Mouse (Mus musculus) splenic B cell, adult 2 months (primary cell): ENCODE results near the gene Ano1.

ENCODE experiments used
- DNase-seq: peaks from one replicate; pipeline ENCODE4 v3.0.0-alpha.2; 2011; ENCODE audit warnings: low read depth, low spot score
- H3K27me3 ChIP-seq: 2 replicates; pipeline ENCODE4 v1.6.1; 2012; ENCODE audit warnings: mild to moderate bottlenecking, low read length, moderate library complexity, mixed read lengths; ENCODE audit not compliant: control insufficient read depth, poor library complexity, insufficient read depth, severe bottlenecking
- H3K36me3 ChIP-seq: 2 replicates; pipeline ENCODE4 v1.6.1; 2012; ENCODE audit warnings: mild to moderate bottlenecking, low read length, moderate library complexity, mixed read lengths; ENCODE audit not compliant: control insufficient read depth, poor library complexity, insufficient read depth, severe bottlenecking

The Ano1 gene

GRCm38 (mm10) chr7:144577876-144578275, 173.9 kb downstream of the Ano1 start:
- no peaks in the 10 kb centered on the region for H3K27me3 ChIP-seq
- no peak for DNase-seq
- no peaks in the 10 kb centered on the region; the same call in 1 of the 2 replicates for H3K36me3 ChIP-seq

GRCm38 (mm10) chr7:144572234-144572633, 179.5 kb downstream of the Ano1 start:
- Histone ChIP-seq H3K36me3 (no peaks in the 10 kb centered on the region), H3K27me3 (no peaks in the 10 kb centered on the region)
- DNase-seq, result no peak

GRCm38 (mm10) chr7:144571598-144571997, 180.2 kb downstream of the Ano1 start:
- DNase-seq, result no peak
- no peaks in the 10 kb centered on the region for H3K27me3 ChIP-seq
- no peaks in the 10 kb centered on the region for H3K36me3 ChIP-seq

- Histone ChIP-seq H3K36me3 (no peaks in the 10 kb centered on the region), H3K27me3 (no peaks in the 10 kb centered on the region)
- no peak for DNase-seq
Measured at GRCm38 (mm10) chr7:144569428-144569827, 182.3 kb downstream of the Ano1 start.

- no peak for DNase-seq
- Histone ChIP-seq H3K27me3 (no peaks in the 10 kb centered on the region), H3K36me3 (no peaks in the 10 kb centered on the region)
Measured at GRCm38 (mm10) chr7:144568091-144568490, 183.7 kb downstream of the Ano1 start.

- Histone ChIP-seq H3K27me3 (no peaks in the 10 kb centered on the region), H3K36me3 (no peaks in the 10 kb centered on the region)
- no peak for DNase-seq
Measured at GRCm38 (mm10) chr7:144566921-144567682, 184.7 kb downstream of the Ano1 start.

- no peak for DNase-seq
- no peaks in the 10 kb centered on the region for H3K27me3 ChIP-seq
- no peaks in the 10 kb centered on the region for H3K36me3 ChIP-seq
Measured at GRCm38 (mm10) chr7:144563456-144564155, 188.2 kb downstream of the Ano1 start.

GRCm38 (mm10) chr7:144562016-144562415, 189.8 kb downstream of the Ano1 start:
- no peak for DNase-seq
- Histone ChIP-seq H3K27me3 (no peaks in the 10 kb centered on the region), H3K36me3 (no peaks in the 10 kb centered on the region)

GRCm38 (mm10) chr7:144560594-144560993, 191.2 kb downstream of the Ano1 start:
- Histone ChIP-seq H3K27me3 (no peaks in the 10 kb centered on the region), H3K36me3 (no peaks in the 10 kb centered on the region)
- no peak for DNase-seq

- Histone ChIP-seq H3K36me3 (no peaks in the 10 kb centered on the region), H3K27me3 (no peaks in the 10 kb centered on the region)
- DNase-seq, result no peak
Measured at GRCm38 (mm10) chr7:144558552-144558951, 193.2 kb downstream of the Ano1 start.

GRCm38 (mm10) chr7:144554123-144554472, 197.7 kb downstream of the Ano1 start:
- H3K36me3 ChIP-seq, result peaks cover 2% of the 10 kb centered on the region; the same call in 1 of the 2 replicates
- DNase-seq, result no peak
- no peaks in the 10 kb centered on the region for H3K27me3 ChIP-seq

GRCm38 (mm10) chr7:144553237-144554122, 198.3 kb downstream of the Ano1 start, which contains the start of gene Ppfia1:
Ppfia1 (minus strand) TSS chr7:144553729.
- Histone ChIP-seq H3K36me3 (peaks cover 2% of the 10 kb centered on the region; the same call in 1 of the 2 replicates), H3K27me3 (no peaks in the 10 kb centered on the region)
- DNase-seq, result peak; percentile 99

GRCm38 (mm10) chr7:144552274-144552673, 199.5 kb downstream of the Ano1 start:
- no peaks in the 10 kb centered on the region for H3K27me3 ChIP-seq
- peaks cover 2% of the 10 kb centered on the region; the same call in 1 of the 2 replicates for H3K36me3 ChIP-seq
- no peak for DNase-seq

- DNase-seq, result no peak
- H3K36me3 ChIP-seq, result peaks cover 2% of the 10 kb centered on the region; the same call in 1 of the 2 replicates
- H3K27me3 ChIP-seq, result no peaks in the 10 kb centered on the region
Measured at GRCm38 (mm10) chr7:144550811-144551210, 201.0 kb downstream of the Ano1 start.
